Mouse (Mus musculus) cerebellum, postnatal 4 days (tissue): ENCODE data around the gene Gabrb1.

Source experiments
- DNase-seq, 2 experiments: peaks; one replicate each; pipeline ENCODE4 v3.0.0; 2022; ENCODE audit warnings: low spot score in 2 of 2, mixed read lengths in 1 of 2

Gene Gabrb1

GRCm38 (mm10) chr5:71828996-71829395 lies 171.1 kb downstream of the Gabrb1 start:
- DNase-seq: no peak

GRCm38 (mm10) chr5:71830342-71830741 lies 172.4 kb downstream of the Gabrb1 start:
- no peak for DNase-seq

GRCm38 (mm10) chr5:71842241-71842640 lies 184.3 kb downstream of the Gabrb1 start:
- no peak for DNase-seq

- DNase-seq: no peak
Observed at GRCm38 (mm10) chr5:71898214-71898613, 240.3 kb downstream of the Gabrb1 start.

- no peak for DNase-seq
Observed at GRCm38 (mm10) chr5:71903399-71903798, 245.5 kb downstream of the Gabrb1 start.

- no peak for DNase-seq
Observed at GRCm38 (mm10) chr5:71914028-71914427, 256.1 kb downstream of the Gabrb1 start.

GRCm38 (mm10) chr5:71915711-71916110 lies 257.8 kb downstream of the Gabrb1 start:
- DNase-seq: no peak

GRCm38 (mm10) chr5:71917206-71917605 lies 259.3 kb downstream of the Gabrb1 start:
- DNase-seq: no peak

- DNase-seq: no peak
Observed at GRCm38 (mm10) chr5:71923636-71924035, 265.7 kb downstream of the Gabrb1 start.

- DNase-seq: no peak
Observed at GRCm38 (mm10) chr5:71926336-71926735, 268.4 kb downstream of the Gabrb1 start.

- no peak for DNase-seq
Observed at GRCm38 (mm10) chr5:71930036-71930435, 272.1 kb downstream of the Gabrb1 start.

GRCm38 (mm10) chr5:71951398-71951797 lies 293.5 kb downstream of the Gabrb1 start:
- no peak for DNase-seq

GRCm38 (mm10) chr5:71955070-71955685 lies 297.3 kb downstream of the Gabrb1 start:
- peak in 1 of 2 experiments; percentile 6 for DNase-seq

- DNase-seq: no peak
Observed at GRCm38 (mm10) chr5:71964876-71965432, 307.0 kb downstream of the Gabrb1 start.

- DNase-seq: no peak
Observed at GRCm38 (mm10) chr5:71965529-71965928, 307.6 kb downstream of the Gabrb1 start.

GRCm38 (mm10) chr5:71970140-71970800 lies 312.4 kb downstream of the Gabrb1 start:
- no peak for DNase-seq

- DNase-seq: no peak
Observed at GRCm38 (mm10) chr5:71972831-71973230, 314.9 kb downstream of the Gabrb1 start.

GRCm38 (mm10) chr5:71976133-71976532 lies 318.2 kb downstream of the Gabrb1 start:
- no peak for DNase-seq

GRCm38 (mm10) chr5:71976571-71977061 lies 318.7 kb downstream of the Gabrb1 start:
- peak in 1 of 2 experiments; percentile 58 for DNase-seq

- no peak for DNase-seq
Observed at GRCm38 (mm10) chr5:71986561-71986960, 328.6 kb downstream of the Gabrb1 start.

- DNase-seq: peak in 1 of 2 experiments; percentile 24
Observed at GRCm38 (mm10) chr5:71986983-71987398, 329.1 kb downstream of the Gabrb1 start.

GRCm38 (mm10) chr5:71999466-71999865 lies 341.6 kb downstream of the Gabrb1 start:
- no peak for DNase-seq
